Mouse (Mus musculus): ENCODE measurements around the gene Dmwd.

- no peak for TF ChIP-seq CTCF (IDR thresholded peaks at IDR 0.05; ENCODE audit: insufficient read depth, low read depth, low read length)
- no peak for TF ChIP-seq POLR2A (IDR thresholded peaks at IDR 0.05; ENCODE audit: insufficient read depth, low read depth, low read length)
Measured at GRCm38 (mm10) chr7:19118028-19118771, 42.2 kb downstream of the Dmwd start, which contains the start of gene Gm4969.

Data from olfactory bulb, adult 2 months (tissue).